Mouse (Mus musculus): Measurements from ENCODE around the gene Mtmr12.

Gene Mtmr12

DNA sequence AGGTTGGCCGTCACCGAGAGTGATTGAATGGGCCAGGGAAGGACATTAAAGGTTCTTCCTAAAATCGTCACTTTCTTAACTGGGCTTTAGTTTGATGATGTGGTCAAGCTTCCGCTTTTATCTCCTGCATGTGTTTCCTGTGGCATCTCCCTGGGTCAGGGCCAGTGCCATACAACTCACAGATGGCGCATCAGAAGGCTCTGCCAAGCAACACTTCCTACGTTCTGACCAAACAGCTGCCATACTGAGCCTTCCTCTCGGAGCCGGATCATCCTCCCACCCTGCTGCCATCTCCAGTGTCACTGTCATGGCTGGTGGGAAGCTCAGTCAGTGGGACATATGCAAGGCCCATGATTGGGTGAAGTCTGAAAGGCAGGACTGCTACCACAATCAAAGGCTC is 6.7 kb downstream of the Mtmr12 start:
- DNase-seq (ENCODE audit: low read depth, low spot score) = no peak

GRCm38 (mm10) chr15:12212266-12212665 is 7.4 kb downstream of the Mtmr12 start:
- no peak for DNase-seq (ENCODE audit: low read depth, low spot score)

DNA sequence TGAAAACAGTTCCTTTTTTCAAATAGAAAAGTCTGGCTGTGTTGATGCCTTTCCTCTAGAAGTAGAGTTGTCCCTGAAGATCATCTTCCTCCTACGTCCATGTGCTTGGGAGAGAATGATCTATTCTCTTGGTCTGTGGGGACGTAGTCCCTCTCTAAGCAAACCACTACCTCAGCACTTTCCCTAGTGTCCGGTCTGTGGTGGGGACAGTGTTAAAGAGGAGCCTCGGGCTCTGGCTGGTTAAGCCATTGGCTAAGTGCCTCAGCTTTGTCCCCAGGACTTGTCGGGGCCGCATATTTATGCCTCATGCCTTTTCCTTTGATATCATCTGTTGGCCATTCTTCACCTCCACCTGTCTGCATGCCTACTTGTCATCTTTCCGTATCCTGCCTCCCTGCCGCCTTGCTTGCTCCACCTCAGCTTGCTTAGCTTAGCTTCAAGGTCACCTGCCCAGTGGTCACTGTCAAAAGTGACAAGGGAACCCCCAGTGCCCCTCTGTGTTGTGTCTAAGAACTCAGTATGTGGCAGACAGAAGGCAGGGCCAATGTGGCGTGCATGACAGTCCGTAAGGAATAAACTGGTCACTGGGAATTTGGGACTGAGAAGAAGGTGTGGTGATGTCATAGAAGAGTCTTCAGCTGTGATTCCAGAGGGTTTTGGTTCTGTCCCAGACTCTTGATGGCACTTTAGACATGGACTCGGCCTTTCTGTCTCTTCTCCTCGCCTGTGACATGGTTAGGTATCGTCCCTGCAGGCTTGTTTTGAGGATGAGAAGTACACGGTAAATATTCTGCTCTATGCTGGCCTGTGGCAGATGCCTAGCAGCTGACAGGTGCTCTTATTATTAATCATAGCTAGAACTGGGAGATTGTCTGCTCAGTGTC is 9.9 kb downstream of the Mtmr12 start:
- DNase-seq (ENCODE audit: low read depth, low spot score) = no peak

GRCm38 (mm10) chr15:12215415-12215718 is 10.5 kb downstream of the Mtmr12 start:
- no peak for DNase-seq (ENCODE audit: low read depth, low spot score)

DNA sequence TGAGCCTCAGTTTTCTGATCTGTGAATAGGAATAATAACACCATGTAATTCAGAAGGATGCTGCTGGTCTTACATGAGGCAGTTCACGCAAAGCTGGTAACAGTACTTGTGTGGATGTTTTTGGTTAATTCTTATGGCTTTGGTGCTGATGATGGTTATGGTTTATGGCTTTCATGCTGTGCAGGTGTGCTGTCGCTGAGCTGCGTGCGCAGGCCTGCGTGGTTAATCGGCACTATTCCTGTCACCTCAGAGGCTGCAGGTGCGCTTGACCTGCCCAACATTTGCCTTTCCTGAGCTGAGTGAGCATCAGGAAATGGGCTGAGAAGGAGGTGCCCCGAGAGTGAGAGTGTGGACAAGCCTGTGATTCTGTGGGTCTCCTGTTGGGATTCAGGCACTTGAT is 11.3 kb downstream of the Mtmr12 start:
- no peak for DNase-seq (ENCODE audit: low read depth, low spot score)

DNA sequence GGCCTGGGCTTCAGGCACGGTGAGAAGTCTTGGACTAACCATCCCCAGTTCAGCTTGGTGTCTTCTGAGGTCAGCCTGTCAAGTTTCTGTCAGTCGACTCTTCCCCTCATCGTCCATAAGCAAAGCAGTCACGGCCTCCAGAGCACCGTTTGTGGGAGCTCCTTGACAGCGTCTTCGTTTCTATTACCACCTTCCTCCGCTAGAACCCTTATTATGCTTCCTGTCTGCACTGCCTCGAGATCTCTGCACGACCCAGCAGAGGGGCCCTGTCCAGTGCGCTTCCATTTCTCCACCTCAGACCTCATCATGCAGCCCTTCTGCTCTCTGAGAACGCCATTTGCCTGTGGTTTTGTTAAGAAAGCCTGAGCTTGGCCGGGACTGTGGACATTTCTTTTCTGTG is 12.0 kb downstream of the Mtmr12 start:
- DNase-seq (ENCODE audit: low read depth, low spot score) = no peak

DNA sequence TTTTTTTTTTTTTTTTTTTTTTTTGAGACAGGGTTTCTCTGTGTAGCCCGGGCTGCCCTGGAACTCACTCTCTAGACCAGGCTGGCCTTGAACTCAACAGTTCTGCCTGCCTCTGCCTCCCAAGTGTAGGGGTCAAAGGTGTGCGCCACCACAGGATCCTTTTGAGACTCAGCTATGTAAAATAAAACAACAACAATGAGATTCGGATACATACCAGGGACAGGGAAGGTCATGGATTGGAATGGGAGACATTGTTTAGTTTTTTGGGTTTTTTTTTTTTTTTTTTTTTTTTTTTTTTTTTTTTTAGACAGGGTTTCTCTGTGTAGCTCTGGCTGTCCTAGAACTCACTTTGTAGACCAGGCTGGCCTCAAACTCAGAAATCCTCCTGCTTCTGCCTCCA is 12.5 kb downstream of the Mtmr12 start:
- peak; percentile 42 for DNase-seq (ENCODE audit: low read depth, low spot score)

DNA sequence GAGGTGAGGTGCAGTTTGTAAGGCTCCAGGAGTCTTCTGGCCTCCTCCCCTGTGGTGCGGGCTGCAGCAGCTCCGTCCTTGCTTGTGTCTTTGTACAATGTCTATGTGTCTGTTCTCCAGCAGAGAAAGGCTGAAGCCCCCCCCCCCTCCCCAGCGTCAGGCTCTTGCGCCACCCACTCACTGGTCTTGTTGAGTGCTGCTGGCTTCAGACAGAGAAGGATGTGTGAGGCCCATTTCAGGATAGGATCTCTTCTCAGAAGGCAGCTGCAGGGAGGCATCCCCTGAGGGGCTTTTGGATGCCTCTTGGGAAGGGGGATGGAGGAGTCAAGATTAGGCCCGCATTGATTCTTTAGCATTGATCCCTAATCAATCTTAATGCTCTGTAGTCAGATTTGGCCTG is 13.0 kb downstream of the Mtmr12 start:
- DNase-seq (ENCODE audit: low read depth, low spot score) = peak; percentile 70

DNA sequence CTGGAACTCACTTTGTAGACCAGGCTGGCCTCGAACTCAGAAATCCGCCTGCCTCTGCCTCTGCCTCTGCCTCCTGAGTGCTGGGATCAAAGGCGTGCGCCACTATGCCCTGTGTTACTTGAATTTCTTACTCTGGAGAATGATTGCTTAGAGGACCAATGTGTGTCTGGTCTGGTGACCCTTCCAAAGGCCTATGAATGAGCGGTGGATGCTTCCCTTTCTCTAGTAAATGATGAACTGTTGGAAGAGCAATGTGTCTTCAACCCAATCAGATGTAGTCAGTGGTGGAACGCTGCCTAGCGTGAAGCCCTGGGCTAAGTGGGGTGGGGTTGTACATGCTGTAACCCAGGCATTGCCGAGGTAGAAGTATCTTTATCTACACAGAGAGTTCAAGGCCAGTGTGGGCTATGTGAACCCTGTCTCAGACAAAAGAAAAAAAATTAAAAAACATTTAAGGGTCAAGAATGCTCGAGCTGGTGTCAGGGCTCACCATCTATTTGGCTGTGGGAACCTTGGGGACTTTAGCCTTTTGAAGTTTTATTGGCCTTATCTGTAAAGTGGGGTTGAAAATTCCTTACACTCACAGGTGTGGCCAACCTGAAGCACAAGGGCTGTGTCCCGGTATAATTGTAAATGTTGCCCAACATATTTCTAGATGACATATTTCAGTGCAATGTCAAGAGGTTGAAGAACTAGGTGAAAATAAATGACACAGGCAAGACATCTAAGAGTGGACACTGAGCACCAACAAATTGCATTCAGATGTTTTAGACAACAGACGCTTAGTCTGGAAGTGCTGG is 14.0 kb downstream of the Mtmr12 start:
- no peak for DNase-seq (ENCODE audit: low read depth, low spot score)

DNA sequence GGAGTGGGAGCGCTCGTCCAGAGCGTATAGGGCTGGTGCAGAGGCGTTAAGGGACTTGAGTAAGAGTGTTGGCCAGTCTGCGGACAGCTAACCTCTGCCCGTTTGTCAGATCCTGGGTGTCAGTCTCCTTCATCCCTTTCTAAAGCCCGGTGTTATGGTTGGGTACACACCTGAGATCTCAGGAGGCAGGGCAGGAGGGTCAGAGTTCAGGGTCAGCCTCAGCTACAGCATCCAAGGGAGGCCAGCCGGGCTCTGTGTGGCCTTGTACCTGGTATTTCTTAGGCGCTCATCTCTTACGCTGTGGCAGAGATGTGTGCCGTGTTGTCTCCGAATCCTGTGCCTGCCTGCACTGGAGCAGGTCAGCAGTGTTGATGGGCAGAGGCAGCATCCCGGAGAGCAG is 16.3 kb downstream of the Mtmr12 start:
- no peak for DNase-seq (ENCODE audit: low read depth, low spot score)

GRCm38 (mm10) chr15:12222564-12223302 is 17.9 kb downstream of the Mtmr12 start:
- no peak for DNase-seq (ENCODE audit: low read depth, low spot score)

DNA sequence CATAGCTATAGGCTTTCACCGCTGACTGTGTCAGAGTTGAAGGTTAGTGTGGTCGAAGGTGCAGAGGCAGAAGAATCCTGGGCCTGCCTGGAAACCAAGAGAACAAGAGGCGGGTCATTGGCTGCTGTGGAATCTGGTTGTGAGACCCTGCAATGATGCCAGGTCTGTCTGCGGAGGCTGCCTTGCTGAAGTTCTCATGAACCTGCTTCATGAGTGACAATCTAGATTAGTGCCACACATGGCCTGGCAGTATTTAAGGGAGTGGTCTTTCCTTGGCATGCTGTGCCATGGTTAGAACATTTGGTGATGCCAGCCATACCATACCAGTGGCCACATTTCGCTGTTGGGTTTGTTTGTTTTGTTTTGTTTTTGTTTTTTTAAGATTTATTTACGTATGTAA is 18.6 kb downstream of the Mtmr12 start:
- no peak for DNase-seq (ENCODE audit: low read depth, low spot score)

DNA sequence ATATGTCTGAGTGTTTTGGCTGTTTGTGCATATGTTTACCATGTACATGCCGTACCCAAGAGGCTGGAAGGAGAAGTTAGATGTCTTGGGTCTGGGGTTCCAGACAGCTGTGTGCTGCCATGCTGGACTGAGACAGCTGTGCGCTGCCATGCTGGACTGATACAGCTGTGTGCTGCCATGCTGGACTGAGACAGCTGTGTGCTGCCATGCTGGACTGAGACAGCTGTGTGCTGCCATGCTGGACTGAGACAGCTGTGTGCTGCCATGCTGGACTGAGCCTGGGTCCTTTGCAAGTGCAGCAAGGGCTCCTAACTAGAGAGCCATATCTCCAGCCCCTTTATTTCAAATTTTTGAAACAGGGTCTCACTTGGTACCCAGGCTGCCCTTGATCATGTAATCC is 19.4 kb downstream of the Mtmr12 start:
- DNase-seq (ENCODE audit: low read depth, low spot score) = no peak

- DNase-seq (ENCODE audit: low read depth, low spot score) = no peak
These were observed 20.2 kb downstream of the Mtmr12 start for GRCm38 (mm10) chr15:12225062-12225461.

DNA sequence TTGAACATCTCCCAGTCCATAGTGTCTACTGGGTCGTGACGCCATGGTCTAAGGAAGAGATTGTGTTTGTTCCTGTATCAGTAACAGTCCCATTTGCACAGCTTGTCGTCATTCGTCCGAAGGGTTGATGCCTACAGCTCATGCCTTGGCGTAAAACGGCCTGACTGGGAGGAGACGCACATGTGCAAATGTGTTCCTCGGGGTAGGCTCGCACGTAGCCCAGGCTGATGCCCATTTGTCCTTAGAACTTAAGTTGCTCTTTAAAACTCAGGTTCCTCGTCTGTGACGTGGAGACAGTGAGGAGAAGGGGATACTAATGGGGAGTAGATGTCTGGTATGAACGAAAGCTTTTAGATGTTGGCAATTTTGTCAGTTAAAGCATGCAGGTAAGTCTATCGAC is 22.1 kb downstream of the Mtmr12 start:
- DNase-seq (ENCODE audit: low read depth, low spot score) = no peak

DNA sequence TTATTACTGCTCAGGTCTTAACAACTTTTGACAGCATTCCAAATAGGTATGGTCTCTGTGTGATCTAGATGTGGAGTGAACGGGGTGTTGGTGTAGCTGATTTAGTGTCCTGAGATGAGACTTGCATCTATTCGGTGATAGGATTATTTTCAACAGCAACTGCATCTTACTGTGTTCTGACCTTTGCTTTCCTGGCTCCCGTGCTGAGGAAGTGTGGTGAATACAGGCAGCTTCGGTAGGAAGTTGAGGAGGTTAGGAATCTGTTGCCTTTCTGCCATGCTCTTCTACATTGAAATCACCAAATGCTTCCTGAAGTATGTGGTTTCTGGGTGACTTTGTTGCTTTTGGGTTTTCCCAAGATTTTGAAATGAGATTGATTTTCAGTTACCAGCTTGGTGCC is 22.5 kb downstream of the Mtmr12 start:
- DNase-seq (ENCODE audit: low read depth, low spot score) = no peak

- DNase-seq (ENCODE audit: low read depth, low spot score) = no peak
These were observed 24.9 kb downstream of the Mtmr12 start for GRCm38 (mm10) chr15:12229603-12230242.

DNA sequence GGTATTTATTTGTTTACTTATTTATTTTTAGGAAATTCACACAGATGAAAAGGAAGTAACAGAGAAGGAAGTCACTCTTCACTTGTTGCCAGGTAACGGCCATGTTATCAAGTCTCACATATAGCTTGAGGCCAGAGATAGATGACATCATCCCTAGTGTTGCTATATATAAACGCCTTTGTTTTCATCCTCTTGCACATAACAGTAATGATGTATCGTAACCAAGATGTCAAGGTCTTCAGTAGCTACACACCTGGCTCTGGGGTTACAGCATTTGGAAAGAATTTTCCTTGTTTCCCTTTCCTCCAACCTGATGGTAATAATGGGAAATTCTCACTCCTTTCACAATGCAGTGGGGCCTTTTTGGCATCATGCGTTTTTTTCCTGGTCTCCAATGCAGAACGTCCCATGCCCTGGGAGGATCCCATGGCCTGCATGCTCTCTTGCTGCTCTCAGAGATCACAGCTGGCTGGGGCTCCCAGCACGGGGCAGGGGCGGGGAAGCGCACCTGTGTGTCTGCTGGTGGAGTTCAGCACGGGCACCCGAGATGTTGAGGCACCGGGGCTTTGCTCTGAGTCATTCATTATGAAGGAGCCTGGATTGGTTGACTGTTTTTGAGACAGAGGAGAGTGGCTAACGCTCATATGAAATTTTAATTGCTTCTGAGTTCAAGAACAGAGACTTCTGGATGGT is 25.6 kb downstream of the Mtmr12 start:
- DNase-seq (ENCODE audit: low read depth, low spot score) = peak; percentile 44

DNA sequence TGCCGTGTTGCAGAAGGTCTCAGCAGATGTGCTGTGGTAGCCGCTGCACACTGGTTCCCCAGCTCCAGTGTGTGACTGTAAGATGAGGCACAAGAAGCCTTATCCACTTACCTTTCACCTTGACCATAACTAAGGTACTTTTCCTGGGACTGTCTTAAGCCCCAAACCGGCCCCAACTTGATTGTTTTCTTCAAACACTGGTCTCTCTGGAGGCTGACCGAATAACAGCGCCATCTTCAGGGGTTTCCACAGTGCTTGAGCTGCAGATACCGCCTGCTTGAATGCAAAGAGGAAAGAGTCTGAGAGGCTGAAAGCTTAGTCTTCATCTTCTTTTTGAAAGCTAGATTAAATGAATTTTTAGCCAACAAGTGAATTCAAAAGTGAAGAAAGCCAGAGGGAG is 26.6 kb downstream of the Mtmr12 start:
- DNase-seq (ENCODE audit: low read depth, low spot score) = peak; percentile 68

GRCm38 (mm10) chr15:12232429-12232828 is 27.6 kb downstream of the Mtmr12 start:
- peak; percentile 50 for DNase-seq (ENCODE audit: low read depth, low spot score)

GRCm38 (mm10) chr15:12233021-12233420 is 28.2 kb downstream of the Mtmr12 start:
- no peak for DNase-seq (ENCODE audit: low read depth, low spot score)

Measured in ZHBTc4 (cell line).